Mouse (Mus musculus) heart, postnatal 0 days (tissue): Measurements from ENCODE around the gene Rasgrf2. TPM values are rescaled to one million over a fixed set of nuclear protein-coding genes. Genes with fewer than 3 reads are reported as not detected.

Experiments
- ATAC-seq: fragments of 200-750 bp; cut with Nextera tagmentation; 2 replicates; pipeline ENCODE4 v1.8.0; 2017; ENCODE audit warnings: low read depth, moderate number of reproducible peaks, moderate library complexity; ENCODE audit not compliant: insufficient read depth
- DNase-seq: peaks from one replicate; pipeline ENCODE4 v3.0.0-alpha.2; 2016; ENCODE audit warnings: low spot score
- H3K27ac ChIP-seq: fragments of 300-500 bp; sonication (generic); 2 replicates; pipeline ENCODE4 v1.5.1; 2014; ENCODE audit warnings: low read depth, mild to moderate bottlenecking
- H3K27me3 ChIP-seq: fragments of 300-500 bp; sonication (generic); 2 replicates; pipeline ENCODE4 v1.6.1; 2014; ENCODE audit warnings: low read length, mixed read lengths; ENCODE audit not compliant: control insufficient read depth, insufficient read depth
- H3K36me3 ChIP-seq: fragments of 300-500 bp; sonication (generic); replicated peaks from 2 replicates; pipeline ENCODE4 v1.6.1; 2014; ENCODE audit warnings: low read length, mixed read lengths; ENCODE audit not compliant: control insufficient read depth, insufficient read depth
- H3K4me1 ChIP-seq: fragments of 300-500 bp; sonication (generic); 2 replicates; pipeline ENCODE4 v1.6.1; 2014; ENCODE audit warnings: antibody characterized with exemption; ENCODE audit not compliant: control insufficient read depth, insufficient read depth
- H3K4me2 ChIP-seq: fragments of 300-500 bp; sonication (generic); 2 replicates; pipeline ENCODE4 v1.6.1; 2014; ENCODE audit warnings: low read depth, mild to moderate bottlenecking, low read length, moderate library complexity
- H3K4me3 ChIP-seq: fragments of 300-500 bp; sonication (generic); 2 replicates; pipeline ENCODE4 v1.5.1; 2014; ENCODE audit warnings: low read depth, low read length
- H3K9ac ChIP-seq: fragments of 300-500 bp; sonication (generic); replicated peaks from 2 replicates; pipeline ENCODE4 v1.6.1; 2014; ENCODE audit warnings: low read depth, low read length, mixed read lengths
- H3K9me3 ChIP-seq: fragments of 300-500 bp; sonication (generic); replicated peaks from 2 replicates; pipeline ENCODE4 v1.6.1; 2016; ENCODE audit warnings: low read length; ENCODE audit not compliant: control insufficient read depth
- CTCF ChIP-seq: IDR thresholded peaks from 2 replicates; pipeline ENCODE4 v1.5.1; 2016; ENCODE audit warnings: antibody characterized with exemption, control low read depth, low read depth
- EP300 ChIP-seq: IDR thresholded peaks from 2 replicates; pipeline ENCODE4 v1.6.1; 2016; ENCODE audit warnings: antibody characterized with exemption, low read depth
- WGBS: fragments of 180-500 bp; shearing (Covaris S2); extraction: QIAGEN DNeasy Blood & Tissue Kit; methylation state at CpG from one replicate; pipeline ENCODE4 v1.1.7; 2014; 5-methylcytosine and 5-hydroxymethylcytosine counted together
- polyA plus RNA-seq: library from polyadenylated mRNA; unstranded; fragments of >200 nt; fragmentation: Nextera tagmentation; extraction: Ambion mirVana; gene quantifications from 2 replicates; pipeline ENCODE4 v1.2.1, GENCODE M21; 2015
- total RNA-seq: library from RNA; depleted of rRNA; stranded (reverse); fragments of >200 nt; gene quantifications from 2 replicates; pipeline ENCODE4 v1.2.3, GENCODE M21; 2014; ENCODE audit warnings: low replicate concordance

Rasgrf2 gene
- total and polyA plus RNA-seq, 2 experiments from 2014 or later = 0.34 to 1.8 TPM

- H3K4me1 ChIP-seq = no peaks in the 10 kb centered on the region
- no peak overlapping the region for H3K4me3 ChIP-seq
- 72% methylated on average over 6 of the region's 6 CpGs for WGBS
- H3K27ac ChIP-seq = no peak overlapping the region
- DNase-seq = no peak
- H3K36me3 ChIP-seq = no peaks in the 10 kb centered on the region
- no peaks in the 10 kb centered on the region for H3K9me3 ChIP-seq
- H3K9ac ChIP-seq = no peak overlapping the region
- TF ChIP-seq EP300 (no peak), CTCF (no peak; the same call in 1 of the 2 replicates)
- no peak overlapping the region for H3K4me2 ChIP-seq
- H3K27me3 ChIP-seq = no peaks in the 10 kb centered on the region
- peak; percentile 33; the same call in 1 of the 2 replicates for ATAC-seq
Observed at GRCm38 (mm10) chr13:91915582-91916239, 215.7 kb downstream of the Rasgrf2 start.

- ATAC-seq = no peak
- Histone ChIP-seq H3K27ac (no peak overlapping the region), H3K4me2 (no peak overlapping the region), H3K9ac (no peak overlapping the region), H3K4me1 (no peaks in the 10 kb centered on the region), H3K9me3 (no peaks in the 10 kb centered on the region), H3K36me3 (no peaks in the 10 kb centered on the region), H3K4me3 (no peak overlapping the region), H3K27me3 (no peaks in the 10 kb centered on the region)
- DNase-seq = no peak
- TF ChIP-seq EP300 = no peak
- TF ChIP-seq CTCF = no peak
- 52% methylated on average over 4 of the region's 4 CpGs for WGBS
Observed at GRCm38 (mm10) chr13:91915192-91915581, 216.3 kb downstream of the Rasgrf2 start.

GRCm38 (mm10) chr13:91911652-91912051 lies 219.8 kb downstream of the Rasgrf2 start:
- no peak for ATAC-seq
- TF ChIP-seq CTCF (no peak), EP300 (no peak)
- no peak overlapping the region for H3K4me3 ChIP-seq
- no peaks in the 10 kb centered on the region for H3K36me3 ChIP-seq
- H3K4me1 ChIP-seq = no peaks in the 10 kb centered on the region
- no peak overlapping the region for H3K27ac ChIP-seq
- no peak for DNase-seq
- H3K27me3 ChIP-seq = no peaks in the 10 kb centered on the region
- no peak overlapping the region for H3K4me2 ChIP-seq
- no peaks in the 10 kb centered on the region for H3K9me3 ChIP-seq
- no peak overlapping the region for H3K9ac ChIP-seq

- no peak overlapping the region for H3K9ac ChIP-seq
- H3K4me2 ChIP-seq = no peak overlapping the region
- DNase-seq (peak; percentile 16), ATAC-seq (peak; percentile 55; the same call in 1 of the 2 replicates)
- H3K4me1 ChIP-seq = no peaks in the 10 kb centered on the region
- H3K9me3 ChIP-seq = no peaks in the 10 kb centered on the region
- no peak for TF ChIP-seq CTCF
- no peaks in the 10 kb centered on the region for H3K36me3 ChIP-seq
- H3K27me3 ChIP-seq = no peaks in the 10 kb centered on the region
- H3K4me3 ChIP-seq = no peak overlapping the region
- H3K27ac ChIP-seq = no peak overlapping the region
Observed at GRCm38 (mm10) chr13:91911211-91911610, 220.2 kb downstream of the Rasgrf2 start.

- ATAC-seq (peak; percentile 70), DNase-seq (peak; percentile 78)
- no peaks in the 10 kb centered on the region for H3K4me1 ChIP-seq
- H3K27me3 ChIP-seq = no peaks in the 10 kb centered on the region
- H3K9ac ChIP-seq = no peak overlapping the region
- H3K36me3 ChIP-seq = no peaks in the 10 kb centered on the region
- no peaks in the 10 kb centered on the region for H3K9me3 ChIP-seq
- WGBS = 37% methylated on average over 10 of the region's 10 CpGs
- no peak overlapping the region for H3K27ac ChIP-seq
- H3K4me2 ChIP-seq = no peak overlapping the region
- no peak for TF ChIP-seq EP300
- TF ChIP-seq CTCF = peak; percentile 97
- no peak overlapping the region for H3K4me3 ChIP-seq
Observed at GRCm38 (mm10) chr13:91908202-91908980, 223.1 kb downstream of the Rasgrf2 start.
